ENCODE assay signal across 9 mouse cellular contexts in genomic region chr3:51881981-51882380, GRCm38 (mm10).
A peak's percentile ranks its signal among the peaks of the same experiment; 100 is the strongest.
DNase-seq lines count a peak whose midpoint lies in the region; ATAC-seq and TF ChIP-seq lines count a peak whose summit lies in the region.
"Had no signal": no experiment of that assay in that cellular context is flagged by ENCODE, and none has a peak within 500 bp of the region (broad histone marks: within the 10 kb centered on the region; RNA-seq: fewer than 3 reads in every experiment).

No protein-coding gene starts in this region.

- H3K27me3 ChIP-seq in neural tube, embryonic 11.5 days (ENCODE audit: control insufficient read depth, insufficient read depth, low read length): no peaks in the 10 kb centered on the region
- no peaks in the 10 kb centered on the region for H3K27me3 ChIP-seq in heart, postnatal 0 days (ENCODE audit: control insufficient read depth, insufficient read depth, low read length)
- H3K27me3 ChIP-seq in lung, embryonic 16.5 days (ENCODE audit: control insufficient read depth, insufficient read depth, low read depth, low read length): no peaks in the 10 kb centered on the region
- no peaks in the 10 kb centered on the region for H3K27me3 ChIP-seq in hindbrain, embryonic 11.5 days (ENCODE audit: control insufficient read depth, insufficient read depth, low read length)
- H3K27me3 ChIP-seq: liver, embryonic 13.5 days had no signal

- no peak for ATAC-seq in neural tube, embryonic 11.5 days (ENCODE audit: insufficient read depth, low FRiP score, low TSS enrichment)
- ATAC-seq in heart, postnatal 0 days (ENCODE audit: insufficient read depth, low read depth): peak; percentile 70
- peak; percentile 61 for ATAC-seq in lung, embryonic 16.5 days (ENCODE audit: low read depth)
- ATAC-seq in hindbrain, embryonic 11.5 days (ENCODE audit: low FRiP score): no peak

- H3K9me3 ChIP-seq in neural tube, embryonic 11.5 days (ENCODE audit: control insufficient read depth, low read length): no peaks in the 10 kb centered on the region
- H3K9me3 ChIP-seq in heart, postnatal 0 days (replicated peaks; ENCODE audit: control insufficient read depth, low read length): no peaks in the 10 kb centered on the region
- H3K9me3 ChIP-seq in lung, embryonic 16.5 days (ENCODE audit: control insufficient read depth, low read length): no peaks in the 10 kb centered on the region
- H3K9me3 ChIP-seq in hindbrain, embryonic 11.5 days (ENCODE audit: control insufficient read depth, low read length): no peaks in the 10 kb centered on the region
- H3K9me3 ChIP-seq: liver, embryonic 13.5 days had no signal

- H3K4me1 ChIP-seq in neural tube, embryonic 11.5 days (ENCODE audit: control insufficient read depth, insufficient read depth, low read length): peaks cover 11% of the 10 kb centered on the region
- peaks cover 25% of the 10 kb centered on the region for H3K4me1 ChIP-seq in heart, postnatal 0 days (ENCODE audit: control insufficient read depth, insufficient read depth)
- peaks cover 18% of the 10 kb centered on the region for H3K4me1 ChIP-seq in lung, embryonic 16.5 days (replicated peaks; ENCODE audit: control insufficient read depth, insufficient read depth, low read length)
- H3K4me1 ChIP-seq in hindbrain, embryonic 11.5 days (replicated peaks; ENCODE audit: control insufficient read depth, insufficient read depth, low read length): 0 out of 2 replicates have a peak, but pooled peaks cover 2% of the 10 kb centered on the region

- no peak for DNase-seq in neural tube, embryonic 11.5 days (ENCODE audit: low spot score)
- DNase-seq in neural tube, embryonic 10.5 days (ENCODE audit: extremely low spot score, low spot score): no peak
- DNase-seq in heart, postnatal 0 days (ENCODE audit: low spot score): peak; percentile 54
- DNase-seq in thymus, postnatal 25 days: peak; percentile 67
- DNase-seq in right cerebral cortex, postnatal 14 days: no peak
- DNase-seq in hindbrain, embryonic 11.5 days (ENCODE audit: low spot score): no peak
- no peak for DNase-seq in urinary bladder, postnatal 10 days (ENCODE audit: low spot score)
- DNase-seq: liver, embryonic 13.5 days had no signal

- TF ChIP-seq EP300 in heart, postnatal 0 days (IDR thresholded peaks at IDR 0.05; ENCODE audit: low read depth): peak; percentile 76

- H3K4me3 ChIP-seq in neural tube, embryonic 11.5 days (ENCODE audit: low read depth, low read length): no peak overlapping the region
- H3K4me3 ChIP-seq in heart, postnatal 0 days (ENCODE audit: low read depth, low read length): no peak overlapping the region
- H3K4me3 ChIP-seq in lung, embryonic 16.5 days (ENCODE audit: low read length): no peak overlapping the region
- no peak overlapping the region for H3K4me3 ChIP-seq in hindbrain, embryonic 11.5 days (ENCODE audit: low read depth, low read length)
- H3K4me3 ChIP-seq: liver, embryonic 13.5 days had no signal

- H3K4me2 ChIP-seq in neural tube, embryonic 11.5 days (ENCODE audit: low read depth): no peak overlapping the region
- no peak overlapping the region for H3K4me2 ChIP-seq in heart, postnatal 0 days (ENCODE audit: low read depth, low read length)
- 0 out of 2 replicates have a peak overlapping the region, but pooled peaks have one; percentile 9 for H3K4me2 ChIP-seq in lung, embryonic 16.5 days (ENCODE audit: low read depth, low read length)
- H3K4me2 ChIP-seq in hindbrain, embryonic 11.5 days (replicated peaks; ENCODE audit: low read depth, low read length): no peak overlapping the region

- no peak overlapping the region for H3K9ac ChIP-seq in neural tube, embryonic 11.5 days (ENCODE audit: low read length)
- no peak overlapping the region for H3K9ac ChIP-seq in heart, postnatal 0 days (replicated peaks; ENCODE audit: low read depth, low read length)
- H3K9ac ChIP-seq in lung, embryonic 16.5 days (ENCODE audit: low read length): no peak overlapping the region
- no peak overlapping the region for H3K9ac ChIP-seq in hindbrain, embryonic 11.5 days (ENCODE audit: low read depth, low read length)
- H3K9ac ChIP-seq: liver, embryonic 13.5 days had no signal

- 65% methylated on average over 10 of the region's 10 CpGs for WGBS in neural tube, embryonic 11.5 days
- 8% methylated on average over 10 of the region's 10 CpGs for WGBS in heart, postnatal 0 days
- WGBS in lung, embryonic 16.5 days: 23% methylated on average over 10 of the region's 10 CpGs
- 64% methylated on average over 10 of the region's 10 CpGs for WGBS in hindbrain, embryonic 11.5 days

- H3K36me3 ChIP-seq in neural tube, embryonic 11.5 days (ENCODE audit: control insufficient read depth, insufficient read depth, low read length): no peaks in the 10 kb centered on the region
- H3K36me3 ChIP-seq in heart, postnatal 0 days (replicated peaks; ENCODE audit: control insufficient read depth, insufficient read depth, low read length): no peaks in the 10 kb centered on the region
- no peaks in the 10 kb centered on the region for H3K36me3 ChIP-seq in lung, embryonic 16.5 days (ENCODE audit: control insufficient read depth, insufficient read depth, low read length)
- H3K36me3 ChIP-seq in hindbrain, embryonic 11.5 days (ENCODE audit: control insufficient read depth, insufficient read depth, low read length): no peaks in the 10 kb centered on the region
- H3K36me3 ChIP-seq: liver, embryonic 13.5 days had no signal

- TF ChIP-seq CTCF in heart, postnatal 0 days (IDR thresholded peaks at IDR 0.05; ENCODE audit: low read depth): no peak

- H3K27ac ChIP-seq in neural tube, embryonic 11.5 days (ENCODE audit: low read depth, low read length): 0 out of 2 replicates have a peak overlapping the region, but pooled peaks have one; percentile 27
- H3K27ac ChIP-seq in heart, postnatal 0 days (ENCODE audit: low read depth): peak overlapping the region; percentile 47
- H3K27ac ChIP-seq in lung, embryonic 16.5 days (ENCODE audit: low read length): peak overlapping the region; percentile 45; the same call in 1 of the 2 replicates
- no peak overlapping the region for H3K27ac ChIP-seq in hindbrain, embryonic 11.5 days (ENCODE audit: low read depth, low read length)
- H3K27ac ChIP-seq: liver, embryonic 13.5 days had no signal

Comparison
In these comparisons a context has a peak if more than half of its experiments do, and no peak if none do; other contexts are left out.
1. ATAC-seq: peak in heart, postnatal 0 days (single experiment) and lung, embryonic 16.5 days (single experiment); none in neural tube, embryonic 11.5 days (single experiment) and hindbrain, embryonic 11.5 days (single experiment).
2. DNase-seq: peak in heart, postnatal 0 days (single experiment) and thymus, postnatal 25 days (single experiment); none in neural tube, embryonic 11.5 days (single experiment), neural tube, embryonic 10.5 days (single experiment), right cerebral cortex, postnatal 14 days (single experiment), hindbrain, embryonic 11.5 days (single experiment) and urinary bladder, postnatal 10 days (single experiment).